Mouse (Mus musculus) right cerebral cortex, postnatal 10 days (tissue): Measurements from ENCODE around the gene Cbfa2t3.
A peak's percentile ranks its signal among the peaks of the same experiment; 100 is the strongest.

Source experiments
- DNase-seq, 2 experiments: peaks; one replicate each; pipeline ENCODE4 v3.0.0; 2021; ENCODE audit warnings: low spot score in 2 of 2

Gene Cbfa2t3

GRCm38 (mm10) chr8:122692152-122692551 lies 6.8 kb downstream of the Cbfa2t3 start:
- DNase-seq: no peak

- peak; percentile 55 to 59 for DNase-seq
Measured at GRCm38 (mm10) chr8:122691018-122691417, 7.9 kb downstream of the Cbfa2t3 start.

- no peak for DNase-seq
Measured at GRCm38 (mm10) chr8:122689315-122689714, 9.6 kb downstream of the Cbfa2t3 start.

GRCm38 (mm10) chr8:122686879-122687278 lies 12.0 kb downstream of the Cbfa2t3 start:
- DNase-seq: no peak

- no peak for DNase-seq
Measured at GRCm38 (mm10) chr8:122685097-122685861, 13.6 kb downstream of the Cbfa2t3 start.

GRCm38 (mm10) chr8:122682820-122683219 lies 16.1 kb downstream of the Cbfa2t3 start:
- DNase-seq: no peak

GRCm38 (mm10) chr8:122680171-122680570 lies 18.7 kb downstream of the Cbfa2t3 start:
- no peak for DNase-seq

GRCm38 (mm10) chr8:122679325-122679920 lies 19.5 kb downstream of the Cbfa2t3 start:
- no peak for DNase-seq

GRCm38 (mm10) chr8:122678896-122679210 lies 20.1 kb downstream of the Cbfa2t3 start:
- DNase-seq: no peak

GRCm38 (mm10) chr8:122678061-122678895 lies 20.6 kb downstream of the Cbfa2t3 start:
- DNase-seq: peak; percentile 80 to 83

- no peak for DNase-seq
Measured at GRCm38 (mm10) chr8:122677481-122678021, 21.4 kb downstream of the Cbfa2t3 start.

- DNase-seq: peak; percentile 75 to 84
Measured at GRCm38 (mm10) chr8:122676621-122677480, 22.1 kb downstream of the Cbfa2t3 start.

- DNase-seq: no peak
Measured at GRCm38 (mm10) chr8:122675596-122676420, 23.1 kb downstream of the Cbfa2t3 start.

- DNase-seq: no peak
Measured at GRCm38 (mm10) chr8:122674999-122675398, 23.9 kb downstream of the Cbfa2t3 start.

GRCm38 (mm10) chr8:122673989-122674388 lies 24.9 kb downstream of the Cbfa2t3 start:
- DNase-seq: no peak

GRCm38 (mm10) chr8:122671894-122672293 lies 27.0 kb downstream of the Cbfa2t3 start:
- no peak for DNase-seq

- DNase-seq: no peak
Measured at GRCm38 (mm10) chr8:122670718-122671117, 28.2 kb downstream of the Cbfa2t3 start.

GRCm38 (mm10) chr8:122670001-122670400 lies 28.9 kb downstream of the Cbfa2t3 start:
- DNase-seq: no peak

GRCm38 (mm10) chr8:122669370-122669769 lies 29.5 kb downstream of the Cbfa2t3 start:
- no peak for DNase-seq

- DNase-seq: no peak
Measured at GRCm38 (mm10) chr8:122667854-122668253, 31.1 kb downstream of the Cbfa2t3 start.
